Mouse (Mus musculus) E14TG2a.4 (cell line): ENCODE measurements around the gene Foxp1.

Source experiments
- CTCF ChIP-seq: conservative IDR thresholded peaks from 2 replicates; pipeline ENCODE4 v1.5.1; 2014; ENCODE audit warnings: low read length
- NANOG ChIP-seq: IDR thresholded peaks from 2 replicates; pipeline ENCODE4 v1.6.1; 2014; ENCODE audit warnings: borderline replicate concordance, low read length, mixed read lengths

DNA sequence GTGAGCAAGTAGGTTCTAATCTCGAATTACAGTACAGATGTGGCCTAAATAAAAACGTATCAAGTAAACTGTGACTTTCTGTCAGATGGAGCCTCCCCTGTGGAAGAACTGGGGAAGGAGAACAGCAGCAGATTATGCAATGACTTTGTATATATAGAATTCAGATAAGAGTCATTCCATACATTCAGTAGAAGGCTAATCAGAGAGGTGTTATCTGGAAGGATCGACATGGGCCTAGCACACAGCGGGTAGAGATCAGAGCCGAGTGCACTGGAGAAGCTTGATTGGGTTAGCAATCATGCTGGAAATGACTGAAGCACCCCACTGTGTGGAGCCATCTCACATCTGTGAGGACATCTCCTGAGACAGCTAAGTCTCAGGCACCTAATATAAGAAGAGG, 150.1 kb downstream of the Foxp1 start:
- TF ChIP-seq CTCF (no peak), NANOG (no peak)
